Mouse (Mus musculus) liver, postnatal 0 days (tissue): ENCODE data around the gene Olfr1283.

Source experiments
- CTCF ChIP-seq: sonication (generic); IDR thresholded peaks from 2 replicates; pipeline ENCODE4 v1.5.1; 2016; ENCODE audit warnings: antibody characterized with exemption, low read depth
- EP300 ChIP-seq: IDR thresholded peaks from 2 replicates; pipeline ENCODE4 v1.6.1; 2016; ENCODE audit warnings: antibody characterized with exemption, low read depth, mild to moderate bottlenecking

- no peak for TF ChIP-seq CTCF
- TF ChIP-seq EP300 = no peak
Observed at GRCm38 (mm10) chr2:111326220-111326619, 40.4 kb upstream of the Olfr1283 start, which contains the start of gene Olfr1281.
